Mouse (Mus musculus) central nervous system, embryonic 14 days (tissue): ENCODE results near the gene Chl1. TPM values are rescaled to one million over a fixed set of nuclear protein-coding genes. Genes with fewer than 3 reads are reported as not detected.

Experiments used
- polyA plus RNA-seq: library from polyadenylated mRNA; depleted of rRNA; stranded (reverse); fragments of >200 nt; gene quantifications from 2 replicates; pipeline ENCODE4 v1.2.3, GENCODE M21; 2012; rRNA removed

Gene Chl1
- 66.4 and 70.8 TPM in 2 replicates for polyA plus RNA-seq

DNA sequence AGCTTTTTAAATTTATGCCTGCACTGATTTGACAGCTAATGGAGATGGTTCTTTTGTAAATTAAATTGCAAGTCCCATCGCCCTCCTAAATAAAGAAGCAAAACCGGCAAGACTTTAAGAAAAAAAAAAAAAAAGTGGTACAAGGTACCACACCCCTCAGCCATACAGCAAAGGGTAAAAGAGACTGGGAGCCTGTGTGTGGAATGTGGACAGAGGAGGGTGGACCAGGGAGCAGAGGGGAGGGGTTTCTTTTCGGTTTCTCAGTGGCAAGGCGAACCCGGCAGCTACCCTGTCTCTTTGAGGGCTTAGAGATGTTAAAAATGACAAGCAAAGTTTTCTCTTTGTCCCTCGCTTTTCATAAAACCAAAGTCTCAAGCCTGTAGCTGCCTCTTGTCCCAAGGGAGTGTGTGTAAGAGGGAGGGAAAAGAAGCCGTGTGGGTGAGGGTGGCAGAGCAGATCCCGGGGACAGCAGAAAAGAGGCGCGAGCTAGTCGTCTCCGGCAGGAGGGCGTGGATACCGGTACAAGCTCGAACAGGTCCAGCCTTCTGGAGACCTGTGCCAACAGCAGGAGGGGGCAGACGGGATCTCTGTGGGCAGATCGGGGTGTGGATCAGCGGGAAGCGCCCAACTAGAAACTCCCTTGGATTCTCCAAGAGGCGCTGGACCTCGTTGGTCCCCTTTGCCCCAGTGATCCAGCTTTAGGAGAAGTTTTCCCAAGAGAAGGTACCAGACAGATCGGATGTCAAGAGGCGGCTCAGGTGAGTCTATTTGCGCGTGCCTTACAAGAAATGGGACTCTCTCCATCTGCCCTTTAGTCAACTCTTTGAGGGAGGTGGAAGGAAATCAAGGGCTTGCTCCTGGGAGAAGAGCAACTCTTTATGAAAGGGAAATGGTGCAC is at the start of gene Chl1:
TSS of gene Chl1 (plus strand) at position 195 of the 898 bp plus-strand sequence.

